Mouse (Mus musculus) testis, adult 2 months (tissue): Measurements from ENCODE around the gene Prex1.

ENCODE experiments used
- CTCF ChIP-seq: fragments of 200-500 bp; IDR thresholded peaks from 2 replicates; pipeline ENCODE4 v1.5.1; 2012; ENCODE audit warnings: low read depth, mild to moderate bottlenecking, inconsistent platforms, low read length, moderate library complexity; ENCODE audit not compliant: control insufficient read depth, insufficient read depth, insufficient replicate concordance
- POLR2A ChIP-seq: fragments of 200-500 bp; IDR thresholded peaks from 2 replicates; pipeline ENCODE4 v1.6.1; 2012; ENCODE audit warnings: low read depth, mild to moderate bottlenecking, inconsistent platforms, low read length, moderate library complexity; ENCODE audit not compliant: control insufficient read depth

DNA sequence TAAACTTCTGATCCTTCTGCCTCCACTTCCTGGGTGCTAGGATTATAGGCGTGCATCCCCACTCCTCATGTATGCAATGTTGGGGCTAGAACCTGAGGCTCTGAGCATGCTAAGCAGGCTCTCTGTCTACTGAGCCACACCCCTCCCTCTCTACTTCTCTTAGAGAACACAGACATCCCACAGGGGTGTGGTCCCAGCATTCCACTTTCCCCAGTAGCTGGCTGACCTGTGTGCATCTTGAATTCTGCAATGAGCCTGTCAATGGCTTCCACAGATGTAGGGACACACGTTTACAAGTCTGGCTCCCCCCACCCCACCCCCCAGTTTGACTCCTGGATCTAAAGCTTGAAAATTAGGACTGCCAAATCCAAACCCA is 6.3 kb upstream of the Prex1 start:
- no peak for TF ChIP-seq CTCF
- TF ChIP-seq POLR2A: no peak
